Mouse (Mus musculus): ENCODE data around the gene Azin2. TPM values are rescaled to one million over a fixed set of nuclear protein-coding genes. Genes with fewer than 3 reads are reported as not detected.

Azin2 gene
- total RNA-seq, 2 experiments from 2014 or later = 53.8 to 56.6 TPM

DNA sequence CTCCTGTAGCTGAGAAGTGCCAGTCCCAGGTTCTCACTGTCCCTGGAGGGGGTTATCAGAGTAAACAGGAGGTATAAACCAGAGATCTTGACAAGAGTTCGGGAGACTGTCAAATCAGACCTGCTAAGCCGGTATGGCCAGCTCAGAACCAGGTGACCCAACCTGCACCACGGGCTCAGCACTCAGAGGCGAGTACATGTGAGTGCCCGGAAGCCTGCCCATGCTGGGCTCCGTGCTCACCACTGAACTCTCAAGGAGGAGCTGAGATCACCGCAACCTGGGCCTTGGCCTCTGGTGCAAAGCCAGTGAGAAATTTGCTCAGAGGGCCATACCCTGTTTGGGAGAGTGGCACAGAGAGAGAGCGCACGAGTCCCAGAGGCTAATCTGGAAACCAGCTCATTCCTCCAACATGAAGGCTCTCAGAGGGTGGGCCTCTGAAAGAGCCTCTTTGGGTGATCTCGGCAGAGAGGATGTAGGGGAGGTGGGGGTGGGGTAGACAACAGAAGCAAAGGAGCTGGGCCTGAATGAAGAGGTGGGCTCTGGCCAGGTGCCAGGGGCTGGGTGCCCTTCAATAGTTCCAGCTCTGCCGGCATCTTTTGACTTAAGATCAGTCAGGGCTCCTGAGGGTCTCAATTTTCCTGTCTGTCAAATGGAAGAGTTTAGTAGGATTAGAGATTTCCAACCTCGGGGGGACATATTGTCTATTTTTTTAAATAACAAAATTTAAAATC is 54.8 kb downstream of the Azin2 start:
- intact Hi-C loops (cut with DNase I) = loop anchor here (5.0 kb wide), 1 partner anchor 175 kb away; no protein-coding TSS in a partner anchor
- DNase-seq (ENCODE audit: low spot score in 2 of 2) = no peak

DNA sequence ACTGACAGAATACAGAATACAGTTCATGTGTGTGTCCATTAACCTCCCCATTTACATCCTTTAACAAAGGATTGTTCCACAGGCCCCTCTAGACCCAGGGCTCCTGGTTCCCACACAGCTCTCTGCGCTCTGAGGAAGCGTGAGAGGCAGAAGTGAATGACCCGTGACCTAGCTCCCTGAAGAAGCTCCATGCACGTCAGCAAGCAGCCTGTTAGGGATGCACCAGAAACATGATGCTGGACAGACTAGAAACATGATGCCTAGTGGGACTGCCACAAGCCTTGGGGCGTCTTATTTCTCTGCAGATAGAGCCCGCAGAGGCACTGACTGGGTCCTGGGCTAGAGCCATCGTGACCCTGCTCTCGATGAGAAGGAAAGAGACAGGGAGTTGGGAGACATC is 55.5 kb downstream of the Azin2 start:
- intact Hi-C loops (cut with DNase I) = loop anchor here (5.0 kb wide), 1 partner anchor 176 kb away; no protein-coding TSS in a partner anchor
- no peak for DNase-seq (ENCODE audit: low spot score in 2 of 2)

DNA sequence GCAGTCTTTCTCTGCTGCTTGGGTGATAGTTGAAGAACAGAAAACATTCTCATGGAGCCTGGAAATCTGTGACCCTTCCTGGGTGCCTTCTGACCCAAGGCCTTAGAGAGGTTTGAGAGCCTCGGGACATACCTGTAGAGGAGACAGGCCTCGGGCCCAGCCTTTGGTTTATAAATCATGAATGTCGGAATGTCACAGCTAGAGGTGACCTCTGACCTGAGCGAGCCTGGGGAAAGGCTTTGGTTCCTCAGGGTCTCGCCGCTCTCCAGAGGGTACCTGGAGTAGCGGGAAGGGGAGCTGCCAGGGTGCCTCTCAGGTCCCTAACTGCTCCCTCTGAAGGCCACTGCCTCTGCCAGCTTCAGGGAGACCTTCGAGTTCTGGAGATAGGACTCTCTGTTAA is 57.0 kb downstream of the Azin2 start:
- intact Hi-C loops (cut with DNase I) = loop anchor here (5.0 kb wide), 1 partner anchor 177 kb away; no protein-coding TSS in a partner anchor
- no peak for DNase-seq (ENCODE audit: low spot score in 2 of 2)

DNA sequence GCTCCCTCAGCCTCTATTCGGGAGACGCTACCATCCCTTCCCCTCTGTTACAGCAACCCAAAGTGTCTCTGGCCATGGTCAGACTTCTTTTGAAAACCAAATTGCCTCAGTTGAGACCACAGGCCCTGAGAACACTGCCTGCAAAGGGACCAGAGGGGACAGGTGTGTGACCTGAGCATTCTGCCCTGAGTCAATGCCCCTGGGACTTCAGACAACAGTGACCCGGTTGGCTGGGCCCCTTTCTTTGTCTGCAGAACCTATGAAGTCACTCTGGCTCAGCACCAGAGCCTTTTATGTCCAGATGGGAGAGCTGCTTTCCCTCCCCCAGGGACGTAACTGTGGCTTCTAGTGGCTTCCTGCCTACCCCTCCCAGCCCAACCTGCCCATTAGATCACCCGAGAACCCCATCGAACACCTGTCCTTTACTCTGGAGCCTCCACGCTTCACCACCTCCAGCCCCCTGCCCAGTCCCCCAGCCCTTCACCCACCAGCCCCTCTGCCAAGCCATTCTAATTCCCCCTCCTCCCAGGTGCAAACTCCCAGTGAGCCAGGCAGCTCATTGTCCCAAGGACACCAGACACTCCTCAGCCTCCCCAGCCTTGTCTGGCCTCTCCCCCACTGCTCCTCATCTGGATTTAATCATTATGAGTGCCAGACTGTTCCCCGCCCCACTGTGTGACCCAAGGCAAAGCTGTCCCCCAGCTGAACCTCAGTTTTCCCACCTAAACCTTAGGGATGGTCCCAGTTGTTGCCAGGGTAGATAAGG is 58.0 kb downstream of the Azin2 start:
- intact Hi-C loops (cut with DNase I) = no loop called here
- DNase-seq (ENCODE audit: low spot score in 2 of 2) = no peak

DNA sequence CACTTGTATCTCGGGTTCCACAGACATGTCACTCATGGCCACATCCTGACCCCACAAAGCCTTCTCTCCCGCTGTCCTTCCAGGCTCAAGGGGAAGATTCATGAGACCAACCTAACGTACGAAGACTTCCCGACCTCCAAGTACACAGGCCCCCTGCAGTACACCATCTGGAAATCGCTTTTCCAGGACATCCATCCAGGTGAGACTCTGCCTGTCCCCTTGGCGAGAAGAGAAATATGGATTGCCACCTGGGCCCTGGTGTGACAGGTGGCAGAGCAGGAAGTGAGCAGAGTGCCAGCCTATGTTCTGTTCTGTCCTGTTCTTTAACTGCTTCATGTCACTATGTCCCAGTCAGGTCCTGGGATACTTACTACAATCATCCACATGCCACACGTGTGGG is 59.9 kb downstream of the Azin2 start:
- intact Hi-C loops (cut with DNase I) = no loop called here
- no peak for DNase-seq (ENCODE audit: low spot score in 2 of 2)

DNA sequence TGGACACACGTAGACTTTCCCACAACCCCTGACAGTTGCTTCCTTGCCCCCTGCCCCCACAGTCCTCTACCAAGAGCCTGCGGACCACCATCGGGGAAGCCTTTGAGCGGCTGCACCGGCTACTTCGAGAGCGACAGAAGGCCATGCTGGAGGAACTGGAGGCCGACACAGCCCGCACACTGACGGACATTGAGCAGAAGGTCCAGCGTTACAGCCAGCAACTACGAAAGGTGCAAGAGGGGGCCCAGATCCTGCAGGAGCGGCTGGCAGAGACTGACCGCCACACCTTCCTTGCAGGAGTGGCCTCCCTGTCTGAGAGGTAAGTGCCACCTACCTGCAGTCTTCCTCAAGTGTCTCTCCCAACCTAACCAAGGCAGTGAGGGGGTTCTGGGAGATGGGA is 61.8 kb downstream of the Azin2 start:
- no peak for DNase-seq (ENCODE audit: low spot score in 2 of 2)
- intact Hi-C loops (cut with DNase I) = no loop called here

DNA sequence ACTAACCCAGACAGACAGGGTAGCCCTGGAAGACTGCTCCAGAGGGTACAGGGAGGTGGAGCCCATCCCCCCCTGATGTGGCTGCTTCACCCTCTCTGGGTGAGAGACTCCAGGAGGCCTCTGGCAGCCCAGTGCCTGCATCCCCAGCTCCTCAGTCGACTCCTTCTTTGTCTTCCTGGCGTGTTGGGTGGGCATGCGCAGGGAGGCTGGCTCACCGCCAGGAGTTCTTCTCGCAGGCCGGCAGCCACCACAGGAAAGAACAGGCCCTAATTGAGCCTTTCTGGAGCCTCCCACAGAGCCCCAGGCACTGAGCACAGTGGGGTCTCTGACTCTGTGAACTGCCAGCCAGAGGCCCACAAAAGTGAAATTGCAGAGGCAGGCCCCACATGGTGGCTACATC is 62.9 kb downstream of the Azin2 start:
- intact Hi-C loops (cut with DNase I) = no loop called here
- peak; percentile 64 to 65 for DNase-seq (ENCODE audit: low spot score in 2 of 2)

DNA sequence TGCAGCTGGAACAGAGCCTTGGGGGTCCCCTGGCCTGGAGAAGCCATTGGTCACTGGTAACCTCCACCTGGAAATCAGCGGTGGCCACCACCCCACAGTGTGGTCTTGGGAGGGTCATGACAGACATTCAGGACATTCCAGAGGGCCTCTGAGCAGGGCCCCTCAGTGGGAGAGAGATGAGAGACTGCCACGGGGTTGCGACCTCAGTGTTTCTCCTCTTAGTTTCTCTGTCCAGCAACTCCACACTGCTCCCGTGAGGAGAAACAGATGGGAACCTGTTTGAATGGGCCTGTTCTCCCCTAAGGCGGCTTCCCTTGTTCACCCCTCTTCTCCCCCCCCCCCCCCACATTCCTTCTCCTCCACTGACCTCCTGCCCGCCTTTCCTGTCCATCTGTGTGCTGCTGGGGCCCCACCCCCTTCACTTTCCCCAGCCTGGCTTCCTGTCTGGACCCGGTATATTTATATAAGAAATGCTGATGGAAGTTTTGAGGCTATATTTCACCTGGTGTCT is 64.3 kb downstream of the Azin2 start:
- intact Hi-C loops (cut with DNase I) = no loop called here
- DNase-seq (ENCODE audit: low spot score in 2 of 2) = no peak

DNA sequence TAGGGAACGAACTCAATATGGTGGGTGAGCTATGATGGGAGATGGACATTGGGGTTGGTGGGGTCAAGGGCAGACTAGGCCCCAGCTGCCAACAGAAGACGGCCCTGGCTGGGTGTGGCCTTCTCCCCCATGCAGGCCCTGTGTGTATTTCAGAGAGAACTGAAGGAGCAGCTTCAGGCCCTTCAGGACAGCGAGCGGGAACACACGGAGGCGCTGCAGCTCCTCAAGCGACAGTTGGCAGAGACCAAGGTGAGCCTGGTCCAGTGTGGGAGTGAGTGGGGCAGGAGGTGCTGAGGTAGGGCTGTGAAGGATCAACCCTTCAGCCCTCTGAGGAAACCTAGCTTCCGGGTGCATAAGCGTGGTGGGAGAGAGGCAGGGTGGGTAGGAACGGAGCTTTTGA is 65.6 kb downstream of the Azin2 start:
- DNase-seq (ENCODE audit: low spot score in 2 of 2) = no peak
- intact Hi-C loops (cut with DNase I) = no loop called here

DNA sequence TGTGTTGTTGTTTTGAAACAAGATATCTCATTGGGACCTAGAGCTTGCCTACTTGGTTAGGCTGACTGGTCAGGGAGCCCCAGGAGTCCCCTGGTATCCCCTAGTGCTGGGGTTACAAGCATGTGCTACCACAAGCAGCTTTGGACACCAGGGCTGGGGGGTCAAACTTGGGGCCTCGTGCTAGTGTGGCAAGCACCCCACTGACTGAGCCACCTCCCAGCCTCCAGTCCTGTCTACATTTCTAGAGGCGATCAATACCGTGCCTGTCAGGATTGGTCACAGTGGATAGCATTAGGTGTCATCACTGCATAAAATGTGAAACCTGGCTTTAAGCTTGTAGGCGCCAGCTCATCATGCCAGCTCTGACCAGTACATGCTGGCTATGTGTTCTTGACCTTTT is 66.4 kb downstream of the Azin2 start:
- intact Hi-C loops (cut with DNase I) = no loop called here
- no peak for DNase-seq (ENCODE audit: low spot score in 2 of 2)

DNA sequence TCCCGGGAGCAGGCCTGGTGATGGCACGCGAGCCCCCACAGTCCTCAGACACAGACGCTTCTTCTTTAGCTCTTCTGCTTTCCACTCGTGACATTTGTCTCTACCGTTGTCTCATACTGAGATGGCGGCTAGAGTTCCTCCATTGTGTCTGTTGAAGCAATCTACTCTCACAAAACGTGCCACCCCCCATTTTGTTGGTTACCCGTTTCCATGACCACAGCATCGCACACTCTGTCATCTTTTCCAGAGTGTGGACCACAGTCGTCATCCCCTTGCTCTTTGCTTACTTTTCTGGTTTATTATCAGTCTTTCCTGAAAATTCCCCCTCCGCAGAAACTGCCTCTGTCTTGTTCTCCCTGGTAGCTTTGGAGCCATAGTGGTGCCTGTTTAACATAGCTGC is 68.1 kb downstream of the Azin2 start:
- intact Hi-C loops (cut with DNase I) = no loop called here
- no peak for DNase-seq (ENCODE audit: low spot score in 2 of 2)

DNA sequence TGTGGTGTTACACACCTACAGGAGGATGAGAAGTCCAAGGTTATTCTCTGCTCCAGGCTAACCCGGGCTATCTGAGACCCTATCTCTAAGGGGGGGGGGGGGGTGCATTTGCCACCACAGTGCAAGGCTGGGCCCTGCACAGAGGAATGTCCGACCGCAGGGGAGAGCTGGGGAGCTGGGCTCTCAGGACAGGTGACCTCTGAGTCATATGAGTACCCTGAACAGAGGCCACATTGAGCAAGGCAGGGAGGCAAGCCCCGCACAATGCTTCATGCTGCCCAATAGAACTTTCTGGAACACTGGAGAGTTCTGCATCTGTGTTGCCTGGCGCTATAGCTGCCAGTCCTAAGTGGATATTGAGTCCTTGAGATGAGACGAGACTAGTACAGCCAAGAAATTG is 70.1 kb downstream of the Azin2 start:
- no peak for DNase-seq (ENCODE audit: low spot score in 2 of 2)
- intact Hi-C loops (cut with DNase I) = no loop called here

DNA sequence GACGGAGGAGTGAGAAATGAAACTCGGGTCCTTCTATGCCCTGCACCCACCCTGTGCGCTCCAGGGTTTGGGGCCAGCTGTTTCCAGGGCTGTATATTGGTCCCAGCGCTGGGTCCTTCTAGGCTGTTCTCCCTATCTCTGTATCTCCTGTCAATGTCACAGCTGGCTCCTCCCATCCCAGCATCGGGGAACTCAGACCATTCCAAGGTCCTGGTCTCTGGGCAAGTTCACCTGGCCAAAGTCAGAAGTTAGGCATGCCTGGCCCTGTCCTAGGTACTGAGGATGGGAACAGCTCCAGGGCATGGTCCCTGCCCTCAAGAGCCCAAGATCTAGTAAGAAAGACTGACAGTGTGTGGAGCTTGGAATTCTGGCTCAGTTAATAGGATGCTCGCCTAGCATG is 70.5 kb downstream of the Azin2 start:
- intact Hi-C loops (cut with DNase I) = no loop called here
- no peak for DNase-seq (ENCODE audit: low spot score in 2 of 2)

DNA sequence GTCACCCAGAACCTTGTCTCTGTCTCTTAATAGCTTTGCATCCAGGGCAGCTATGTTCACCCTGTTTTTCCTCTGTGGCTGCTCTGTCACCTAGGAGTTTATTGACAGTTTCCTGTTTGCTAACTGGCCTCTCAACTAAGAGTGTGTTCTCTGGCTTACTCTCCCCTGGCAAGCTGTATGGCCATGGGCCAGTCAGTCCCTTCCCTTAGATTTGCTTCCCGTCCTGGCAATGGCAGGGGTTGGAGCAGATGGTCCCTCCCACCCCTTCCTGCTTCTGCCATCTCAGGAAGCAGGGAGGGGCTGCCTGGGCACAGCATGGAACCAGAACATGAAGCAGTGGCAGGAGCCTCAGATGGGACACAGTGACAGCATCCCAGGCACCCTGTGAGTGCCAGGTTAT is 71.1 kb downstream of the Azin2 start:
- DNase-seq (ENCODE audit: low spot score in 2 of 2) = peak; percentile 51 to 74
- intact Hi-C loops (cut with DNase I) = no loop called here

DNA sequence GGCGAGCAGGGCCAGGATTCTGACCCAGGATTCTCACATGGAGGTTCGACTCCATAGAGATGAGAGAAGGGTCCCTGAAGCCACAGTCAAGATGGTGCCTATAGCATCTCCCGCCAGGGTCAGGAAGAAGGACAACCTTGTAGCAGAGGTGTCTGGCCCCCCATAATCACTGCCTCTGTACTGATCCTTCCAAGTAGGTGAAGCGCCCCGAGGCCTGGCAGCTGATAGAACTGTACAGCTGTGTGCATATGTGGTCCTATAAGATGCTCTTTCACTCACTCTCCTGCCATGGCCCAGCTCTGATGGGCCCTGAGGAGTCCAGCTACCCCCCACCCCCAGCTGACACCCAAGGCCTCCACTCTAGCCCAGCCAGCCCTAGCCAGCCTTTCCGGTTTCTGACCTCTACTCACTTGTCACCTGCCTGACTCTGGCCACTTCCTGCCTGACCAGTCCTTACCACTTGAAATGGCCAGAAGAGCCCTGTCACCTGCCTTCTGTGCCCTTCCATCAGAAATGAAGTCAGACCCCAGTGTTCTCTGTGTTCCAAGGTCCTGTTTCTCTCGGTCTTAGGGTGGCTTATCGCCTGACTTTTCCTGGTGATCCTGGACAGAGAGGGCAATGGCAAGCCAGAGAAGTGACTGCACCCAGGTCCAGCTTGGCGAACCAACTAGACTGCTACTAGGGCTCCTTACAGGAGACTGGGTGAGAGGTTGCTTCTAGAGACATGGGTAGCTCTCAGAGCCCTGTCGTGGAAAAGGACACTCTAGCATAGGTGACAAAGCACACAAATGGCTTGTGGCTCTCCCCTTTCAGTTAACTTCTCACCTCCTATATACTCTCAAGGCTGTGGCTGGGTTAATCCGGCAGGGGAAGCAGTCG is 72.3 kb downstream of the Azin2 start:
- intact Hi-C loops (cut with DNase I) = no loop called here
- DNase-seq (ENCODE audit: low spot score in 2 of 2) = no peak

DNA sequence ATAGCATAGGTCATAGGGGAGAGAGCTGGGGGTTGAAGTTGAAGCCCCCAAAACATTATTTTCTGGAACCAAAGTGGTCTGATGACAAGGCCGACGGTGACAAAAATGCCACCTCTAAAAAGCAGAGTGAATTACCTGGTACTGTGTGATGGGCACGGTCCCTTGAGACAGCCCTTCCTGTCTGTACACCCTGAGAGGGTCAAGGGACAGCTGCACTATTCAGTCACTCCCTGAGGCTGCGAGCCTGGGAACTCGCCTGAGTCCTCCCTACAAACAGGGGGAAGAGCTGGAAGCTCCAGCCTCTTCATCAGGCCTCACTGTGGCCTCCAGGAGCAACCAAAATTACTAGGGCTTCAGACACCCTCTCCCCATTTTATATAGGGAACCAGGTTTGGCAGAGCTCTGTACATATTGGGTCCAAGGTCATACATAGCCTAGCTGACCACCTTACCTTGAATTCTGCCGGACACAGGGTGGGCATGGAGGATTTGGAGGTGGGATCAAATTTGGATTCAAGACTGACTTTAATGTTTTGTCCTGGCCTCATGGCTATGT is 73.7 kb downstream of the Azin2 start:
- no peak for DNase-seq (ENCODE audit: low spot score in 2 of 2)
- intact Hi-C loops (cut with DNase I) = no loop called here

DNA sequence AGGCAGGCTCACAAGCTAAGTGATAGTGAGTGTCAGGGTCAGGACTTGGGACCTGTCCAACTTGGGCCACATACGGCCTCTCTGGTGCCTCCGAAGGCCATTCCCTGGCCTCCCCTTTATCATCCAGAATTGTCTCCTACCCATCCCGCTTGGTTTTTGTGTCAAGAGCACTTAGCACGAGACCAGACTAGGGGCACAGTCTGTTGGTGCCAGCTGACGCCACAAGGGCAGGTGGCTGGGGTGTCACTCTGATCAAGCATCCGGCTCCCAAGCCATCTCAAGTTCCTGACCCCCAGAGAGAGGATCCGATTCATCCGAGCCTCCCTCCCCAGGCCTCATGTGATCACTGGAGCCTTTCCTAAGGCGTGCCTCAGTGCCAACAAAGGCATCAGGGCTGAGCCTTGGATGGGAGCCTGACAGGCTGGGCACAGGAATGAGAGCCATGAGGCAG is 74.6 kb downstream of the Azin2 start:
- DNase-seq (ENCODE audit: low spot score in 2 of 2) = no peak
- intact Hi-C loops (cut with DNase I) = no loop called here

DNA sequence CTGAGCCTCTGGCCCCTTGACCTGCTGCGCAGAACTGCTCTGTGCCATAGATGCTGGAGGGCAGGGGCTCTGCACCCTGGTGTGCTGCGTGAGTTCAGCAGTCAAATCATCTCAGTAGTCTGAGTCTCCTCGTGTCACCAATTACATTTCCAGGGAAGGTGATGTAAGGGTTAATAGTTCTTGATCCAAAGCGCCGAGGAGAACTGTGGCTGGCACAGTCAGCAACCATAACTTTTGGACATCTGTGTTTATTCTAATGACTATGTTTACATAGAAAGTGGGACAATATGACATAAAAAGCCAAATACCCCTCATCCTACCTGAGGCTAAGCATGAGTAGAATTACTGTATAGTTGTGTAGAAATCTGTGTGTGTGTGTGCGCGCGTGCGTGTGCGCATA is 75.2 kb downstream of the Azin2 start:
- no peak for DNase-seq (ENCODE audit: low spot score in 2 of 2)
- intact Hi-C loops (cut with DNase I) = no loop called here

DNA sequence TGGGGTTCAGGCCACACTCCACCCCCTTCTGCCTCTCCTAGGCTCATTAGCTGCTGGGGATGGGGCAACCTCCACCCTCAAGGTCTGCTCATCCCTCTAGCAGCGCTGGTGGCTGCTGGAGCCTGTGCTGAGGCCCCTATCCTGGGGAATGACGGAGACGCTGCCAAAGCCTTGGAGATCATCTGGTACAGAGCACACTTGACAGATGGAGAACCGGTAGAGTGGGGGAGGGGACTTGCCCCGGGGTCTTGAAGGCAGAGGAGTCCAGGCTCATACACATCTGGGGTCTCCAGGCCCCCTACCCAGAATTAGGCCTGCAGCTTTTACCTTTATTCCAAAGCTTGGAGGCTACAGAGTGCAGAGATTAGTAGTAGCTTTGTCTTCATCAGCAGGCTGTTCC is 75.7 kb downstream of the Azin2 start:
- DNase-seq (ENCODE audit: low spot score in 2 of 2) = no peak
- intact Hi-C loops (cut with DNase I) = no loop called here

DNA sequence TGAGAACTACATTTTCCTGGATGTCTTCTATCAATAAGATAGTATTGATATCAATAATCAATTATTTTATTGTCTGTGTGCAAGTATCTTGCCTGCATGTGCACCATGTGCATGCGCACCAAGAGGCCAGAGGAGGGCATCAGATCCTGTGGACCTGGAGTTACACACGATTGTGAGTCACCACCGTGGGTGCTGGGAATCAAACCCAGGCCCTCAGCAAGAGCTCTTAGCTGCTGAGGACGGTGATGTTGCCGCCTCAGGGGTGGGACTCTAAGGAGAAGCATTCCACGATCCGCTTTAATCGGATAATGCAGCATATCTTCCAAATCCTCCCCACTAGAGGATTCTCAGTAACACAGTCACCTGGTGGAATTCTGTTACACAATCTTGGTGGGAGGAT is 76.7 kb downstream of the Azin2 start:
- intact Hi-C loops (cut with DNase I) = no loop called here
- DNase-seq (ENCODE audit: low spot score in 2 of 2) = no peak

All from left cerebral cortex, postnatal 36 days (tissue).